Mouse (Mus musculus): Measurements from ENCODE around the gene Arhgef2. TPM values are rescaled to one million over a fixed set of nuclear protein-coding genes. Genes with fewer than 3 reads are reported as not detected.

Gene Arhgef2
- polyA plus RNA-seq, 1 experiment from 2014 or later = 175 TPM

DNA sequence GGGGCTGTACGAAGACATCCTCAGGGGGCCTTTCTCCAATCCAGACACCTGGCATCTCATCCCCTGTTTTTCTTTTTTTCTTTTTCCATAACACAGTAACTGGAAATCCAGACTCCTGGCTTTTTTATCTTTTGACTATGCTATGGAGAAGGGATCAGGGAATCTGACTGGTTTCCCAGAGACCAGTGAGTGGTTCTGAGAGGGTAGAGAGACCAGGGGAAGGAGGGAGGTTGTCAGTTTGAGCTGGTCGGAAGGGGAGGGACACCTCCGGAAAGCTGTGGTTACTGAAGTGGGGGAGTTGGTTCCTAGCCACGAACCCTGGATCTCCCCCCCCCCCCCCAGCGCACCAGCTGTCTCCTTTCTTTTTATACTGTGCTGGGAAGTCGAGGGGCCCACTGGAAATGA, 17.2 kb downstream of the Arhgef2 start:
- no peak for ATAC-seq
- ChIA-PET CTCF (interaction anchor here (0.8 to 6.9 kb wide), 11 partner anchors 9 to 31 kb away, joined by 3 to 48 read pairs (median 4); partner anchors contain the start of gene Arhgef2), POLR2A (interaction anchor here (0.6 to 6.0 kb wide), 11 partner anchors 12 to 387 kb away, joined by 3 to 64 read pairs (median 6); partner anchors contain the start of gene Khdc4)
- in situ Hi-C loops (cut with MboI; ENCODE audit: low pct_unique_long_range_greater_than_20kb) = no loop called here
- H3K27me3 ChIP-seq = no peaks in the 10 kb centered on the region
- no peak for TF ChIP-seq CTCF (IDR thresholded peaks at IDR 0.05)
- DNase-seq (ENCODE audit: low read depth, low spot score) = no peak

DNA sequence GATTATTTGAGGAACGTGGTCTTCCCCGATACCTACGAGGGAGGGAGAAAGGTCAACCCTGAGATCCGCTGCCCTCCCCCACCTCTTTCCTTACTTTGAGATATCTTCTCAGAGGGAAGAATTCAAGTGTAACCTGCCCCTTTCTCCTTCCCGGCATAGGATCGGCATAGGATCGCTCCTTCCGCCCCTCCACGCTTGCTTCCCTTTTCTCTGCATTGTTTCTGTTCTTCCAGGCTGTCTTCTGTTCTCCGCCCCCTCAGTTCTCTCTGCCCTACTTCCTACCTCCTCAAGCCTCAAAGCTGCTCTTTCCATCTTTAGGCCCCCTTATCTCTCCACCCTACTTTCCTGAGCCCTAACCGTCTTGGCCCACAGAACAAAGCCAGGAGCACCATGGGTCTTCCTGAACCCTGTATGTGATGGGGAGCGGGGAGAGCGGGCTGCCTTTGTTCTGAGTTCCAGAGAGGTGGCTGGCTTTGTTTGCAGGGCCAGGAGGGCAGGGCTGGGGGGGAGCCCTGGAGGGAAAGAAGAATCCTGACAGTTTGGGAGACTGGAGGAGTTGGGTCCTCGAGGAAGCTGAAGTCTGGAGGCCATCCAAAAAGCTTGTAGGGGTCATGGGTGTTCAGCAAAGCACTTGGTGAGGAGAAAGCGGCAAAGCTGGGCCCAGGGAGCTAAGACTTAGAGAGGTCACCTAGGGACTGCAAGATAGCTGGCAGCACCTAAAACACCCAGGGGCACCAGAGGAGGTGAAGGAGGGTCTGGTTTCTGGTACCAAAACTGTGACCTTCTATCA, 17.8 kb downstream of the Arhgef2 start:
- CTCF ChIA-PET = interaction anchor here (0.8 to 6.9 kb wide), 11 partner anchors 9 to 62 kb away, joined by 3 to 48 read pairs (median 4); partner anchors contain the start of gene Arhgef2
- POLR2A ChIA-PET = interaction anchor here (0.6 to 6.0 kb wide), 9 partner anchors 12 to 92 kb away, joined by 3 to 64 read pairs (median 4); no protein-coding TSS in a partner anchor

DNA sequence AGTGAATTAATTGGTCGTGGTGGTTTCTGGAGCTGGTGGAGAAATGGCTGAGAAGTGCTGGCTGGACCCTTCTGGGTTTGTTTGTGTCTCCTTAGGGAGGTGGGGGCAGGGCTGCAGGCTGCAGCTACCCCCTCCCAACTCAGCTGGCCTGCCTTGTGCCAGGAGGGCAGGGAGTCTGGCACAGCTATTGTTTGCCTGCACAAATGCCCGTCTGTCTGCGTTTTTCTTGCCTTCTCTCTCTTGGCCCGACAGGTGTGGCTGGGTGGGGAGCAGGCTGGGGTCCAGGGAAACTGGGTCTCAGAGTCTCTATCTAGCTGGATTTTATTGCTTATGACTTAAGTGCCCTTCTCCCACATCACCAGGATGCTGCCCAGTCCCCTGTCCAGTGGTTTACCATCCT, 18.6 kb downstream of the Arhgef2 start:
- ATAC-seq (no peak), DNase-seq (ENCODE audit: low read depth, low spot score) (no peak)
- H3K27me3 ChIP-seq = no peaks in the 10 kb centered on the region
- ChIA-PET POLR2A (interaction anchor here (0.5 to 6.0 kb wide), 5 partner anchors 11 to 143 kb away, joined by 3 to 64 read pairs (median 4); no protein-coding TSS in a partner anchor), CTCF (interaction anchor here (1.3 to 6.9 kb wide), 8 partner anchors 8 to 63 kb away, joined by 3 to 48 read pairs (median 10); partner anchors contain the start of gene Arhgef2)
- in situ Hi-C loops (cut with MboI; ENCODE audit: low pct_unique_long_range_greater_than_20kb) = no loop called here
- no peak for TF ChIP-seq CTCF (IDR thresholded peaks at IDR 0.05)

More for the DNA sequence above, 17.8 kb downstream of the Arhgef2 start:
- in situ Hi-C loops (cut with MboI; ENCODE audit: low pct_unique_long_range_greater_than_20kb) = no loop called here
- TF ChIP-seq CTCF (IDR thresholded peaks at IDR 0.05) = no peak
- no peak for DNase-seq (ENCODE audit: low read depth, low spot score)
- no peak for ATAC-seq
- no peaks in the 10 kb centered on the region for H3K27me3 ChIP-seq

DNA sequence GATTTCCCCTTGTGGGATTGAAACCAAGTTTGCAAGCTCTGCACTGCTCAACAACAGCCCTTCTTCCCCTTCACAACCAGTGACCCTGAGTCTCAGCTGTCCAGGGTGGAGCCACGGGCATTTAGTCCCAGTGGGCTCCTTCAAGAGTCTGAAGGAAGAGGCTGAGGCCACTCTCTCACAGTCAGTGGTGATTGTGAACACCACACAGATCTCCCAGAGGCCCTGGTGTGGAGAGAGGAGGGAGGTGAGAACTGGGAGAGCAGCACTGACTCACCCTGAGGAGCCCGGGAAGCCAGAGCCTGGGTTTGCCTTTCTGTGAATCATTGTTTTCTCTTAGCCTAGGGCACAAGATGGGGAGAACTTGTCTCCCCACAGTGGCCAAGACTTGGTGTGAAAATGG, 19.2 kb downstream of the Arhgef2 start:
- in situ Hi-C loops (cut with MboI; ENCODE audit: low pct_unique_long_range_greater_than_20kb) = no loop called here
- TF ChIP-seq CTCF (IDR thresholded peaks at IDR 0.05) = no peak
- POLR2A ChIA-PET = interaction anchor here (3.1 to 6.0 kb wide), 2 partner anchors 10 to 19 kb away, joined by 10 to 64 read pairs; no protein-coding TSS in a partner anchor
- DNase-seq (ENCODE audit: low read depth, low spot score) (no peak), ATAC-seq (peak; percentile 68)
- H3K27me3 ChIP-seq = no peaks in the 10 kb centered on the region
- CTCF ChIA-PET = interaction anchor here (1.3 to 6.9 kb wide), 6 partner anchors 7 to 63 kb away, joined by 3 to 48 read pairs (median 12); no protein-coding TSS in a partner anchor

DNA sequence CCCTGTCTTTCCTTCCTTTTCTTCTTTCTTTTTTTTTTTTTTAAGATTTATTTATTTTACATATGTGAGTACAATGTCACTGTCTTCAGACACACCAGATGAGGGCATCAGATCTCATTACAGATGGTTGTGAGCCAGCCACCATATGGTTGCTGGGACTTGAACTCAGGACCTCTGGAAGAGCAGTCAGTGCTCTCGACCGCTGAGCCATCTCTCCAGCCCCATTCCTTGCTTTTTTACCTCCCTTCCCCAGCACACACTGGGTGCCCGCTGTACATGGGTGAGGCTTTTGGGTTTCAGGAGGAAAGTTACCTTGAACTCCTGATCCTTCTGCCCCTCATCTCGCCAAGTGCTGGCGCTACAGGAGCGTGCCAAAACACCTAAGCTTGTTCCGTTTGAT, 19.8 kb downstream of the Arhgef2 start:
- CTCF ChIA-PET = interaction anchor here (1.3 to 3.5 kb wide), 4 partner anchors 11 to 35 kb away, joined by 3 to 11 read pairs (median 8); no protein-coding TSS in a partner anchor
- POLR2A ChIA-PET = interaction anchor here (0.6 to 6.0 kb wide), 3 partner anchors 10 to 18 kb away, joined by 3 to 64 read pairs (median 10); no protein-coding TSS in a partner anchor
- in situ Hi-C loops (cut with MboI; ENCODE audit: low pct_unique_long_range_greater_than_20kb) = no loop called here
- no peak for DNase-seq (ENCODE audit: low read depth, low spot score)
- ATAC-seq = no peak
- no peak for TF ChIP-seq CTCF (IDR thresholded peaks at IDR 0.05)
- no peaks in the 10 kb centered on the region for H3K27me3 ChIP-seq

DNA sequence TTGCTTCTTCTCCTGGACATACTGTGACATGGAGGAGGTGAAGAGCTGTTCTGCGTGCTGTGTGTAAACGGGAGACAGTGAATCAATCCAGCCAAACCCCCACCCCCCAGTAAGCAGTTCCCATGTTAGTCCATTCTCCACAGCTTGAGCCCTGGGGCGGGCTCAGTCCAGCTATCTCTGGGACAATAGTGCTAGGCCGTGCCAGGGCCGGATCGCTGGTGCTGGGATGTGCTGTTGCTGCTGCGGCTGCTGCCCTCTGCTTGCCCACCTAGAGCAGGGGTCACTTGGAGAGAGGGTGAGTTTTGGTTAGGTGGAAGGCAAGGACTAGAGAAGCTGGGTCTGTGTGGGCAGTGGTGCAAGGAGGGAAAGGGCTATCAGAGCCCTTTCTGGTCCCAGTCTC, 20.6 kb downstream of the Arhgef2 start:
- no peak for ATAC-seq
- ChIA-PET POLR2A (interaction anchor here (0.6 to 0.9 kb wide), 2 partner anchors 9 to 13 kb away, joined by 3 to 6 read pairs; no protein-coding TSS in a partner anchor), CTCF (interaction anchor here (1.3 to 1.8 kb wide), 3 partner anchors 10 to 35 kb away, joined by 3 to 8 read pairs (median 7); no protein-coding TSS in a partner anchor)
- no peak for DNase-seq (ENCODE audit: low read depth, low spot score)
- no peaks in the 10 kb centered on the region for H3K27me3 ChIP-seq
- TF ChIP-seq CTCF (IDR thresholded peaks at IDR 0.05) = no peak
- in situ Hi-C loops (cut with MboI; ENCODE audit: low pct_unique_long_range_greater_than_20kb) = no loop called here

DNA sequence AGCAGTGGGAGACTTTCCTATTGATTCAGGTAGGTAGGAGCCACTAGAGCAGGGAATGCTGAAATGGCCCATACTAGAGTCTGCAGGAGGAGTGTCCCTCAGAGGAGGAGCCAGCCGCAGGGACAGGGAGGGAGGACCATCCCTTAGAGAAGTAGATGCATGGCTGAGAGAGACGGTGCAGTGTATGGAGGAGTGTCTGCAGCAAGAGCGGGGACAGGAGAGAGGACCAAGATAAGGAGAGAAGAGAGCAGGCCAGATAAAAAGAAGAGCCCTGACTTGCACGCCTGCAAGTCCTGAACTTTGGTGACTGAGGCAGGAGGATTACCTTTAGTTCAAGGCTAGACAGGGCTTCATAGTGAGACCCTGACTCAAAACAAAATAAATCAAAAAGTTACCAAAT, 21.3 kb downstream of the Arhgef2 start:
- TF ChIP-seq CTCF (IDR thresholded peaks at IDR 0.05) = no peak
- ChIA-PET CTCF (interaction anchor here (1.3 to 1.8 kb wide), 3 partner anchors 10 to 36 kb away, joined by 3 to 8 read pairs (median 7); no protein-coding TSS in a partner anchor), POLR2A (no interaction called here)
- no peaks in the 10 kb centered on the region for H3K27me3 ChIP-seq
- ATAC-seq (no peak), DNase-seq (ENCODE audit: low read depth, low spot score) (no peak)
- in situ Hi-C loops (cut with MboI; ENCODE audit: low pct_unique_long_range_greater_than_20kb) = no loop called here

DNA sequence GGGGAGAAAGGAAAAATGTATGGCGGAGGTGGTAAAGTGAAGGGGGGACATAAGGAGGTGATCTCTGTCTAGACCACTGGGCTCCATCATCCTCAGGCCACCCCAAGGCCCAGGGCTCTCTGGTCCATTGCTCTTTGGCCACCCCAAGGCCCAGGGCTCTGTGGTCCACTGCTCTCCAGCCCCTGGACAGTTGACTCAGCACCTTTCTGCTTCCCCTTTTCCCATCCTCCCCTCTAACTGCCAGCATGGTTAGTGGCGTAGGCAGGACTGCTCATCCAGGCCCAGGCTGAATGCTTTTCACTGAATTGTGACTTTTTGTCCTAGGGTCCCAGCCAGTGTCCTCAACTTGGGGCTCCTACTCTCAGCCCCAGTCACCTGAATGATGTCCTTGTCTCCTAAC, 21.8 kb downstream of the Arhgef2 start:
- H3K27me3 ChIP-seq = no peaks in the 10 kb centered on the region
- POLR2A ChIA-PET = interaction anchor here (0.6 to 0.9 kb wide), 3 partner anchors 64 to 281 kb away, joined by 3 read pairs; no protein-coding TSS in a partner anchor
- in situ Hi-C loops (cut with MboI; ENCODE audit: low pct_unique_long_range_greater_than_20kb) = no loop called here
- no peak for ATAC-seq
- no peak for TF ChIP-seq CTCF (IDR thresholded peaks at IDR 0.05)
- CTCF ChIA-PET = interaction anchor here (1.9 to 5.9 kb wide), 2 partner anchors 10 to 20 kb away, joined by 8 to 27 read pairs; no protein-coding TSS in a partner anchor
- no peak for DNase-seq (ENCODE audit: low read depth, low spot score)

DNA sequence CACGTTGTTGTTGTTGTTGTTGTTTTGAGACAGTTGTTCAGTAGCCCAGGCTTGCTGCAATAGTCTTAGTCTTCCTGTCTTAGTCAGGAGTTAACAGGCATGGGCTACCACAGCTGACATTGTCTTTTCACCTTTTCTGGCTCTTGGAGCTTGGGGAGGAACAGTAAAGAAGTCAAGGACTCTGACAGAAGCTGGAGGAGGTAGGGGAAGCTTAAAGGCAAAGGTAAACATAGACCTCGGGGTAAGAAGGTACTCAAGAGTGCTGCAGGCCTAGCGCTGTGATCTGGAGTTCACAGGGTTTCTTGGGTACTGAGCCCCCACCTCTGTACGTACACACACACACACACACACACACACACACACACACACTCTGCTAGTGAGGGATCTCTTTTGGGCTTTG, 23.0 kb downstream of the Arhgef2 start:
- ChIA-PET CTCF (interaction anchor here (1.2 to 5.9 kb wide), 5 partner anchors 10 to 85 kb away, joined by 3 to 27 read pairs (median 5); no protein-coding TSS in a partner anchor), POLR2A (interaction anchor here (0.7 to 6.4 kb wide), 4 partner anchors 12 to 66 kb away, joined by 3 to 34 read pairs (median 4); no protein-coding TSS in a partner anchor)
- no peak for TF ChIP-seq CTCF (IDR thresholded peaks at IDR 0.05)
- in situ Hi-C loops (cut with MboI; ENCODE audit: low pct_unique_long_range_greater_than_20kb) = no loop called here
- no peaks in the 10 kb centered on the region for H3K27me3 ChIP-seq
- DNase-seq (ENCODE audit: low read depth, low spot score) (no peak), ATAC-seq (no peak)

DNA sequence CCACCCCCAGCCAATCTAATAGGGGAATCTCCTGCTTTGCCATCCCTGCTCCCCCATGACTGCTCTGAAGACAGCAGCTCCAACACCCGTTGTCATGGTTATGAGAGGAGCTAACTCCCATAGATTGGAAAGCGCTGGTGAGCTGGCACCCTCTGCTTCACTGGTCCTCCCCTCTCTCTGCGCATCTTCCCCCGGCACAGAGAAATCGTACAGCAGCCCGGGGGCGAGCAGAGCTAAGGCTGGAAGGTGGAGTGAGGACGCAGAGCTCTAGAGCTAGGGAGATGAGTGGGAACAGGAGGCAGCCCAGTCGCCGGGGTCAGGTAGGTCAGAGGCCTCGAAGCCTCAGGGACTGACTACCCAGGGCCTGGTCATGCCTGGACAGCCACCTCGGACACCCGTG, 23.5 kb downstream of the Arhgef2 start:
- in situ Hi-C loops (cut with MboI; ENCODE audit: low pct_unique_long_range_greater_than_20kb) = no loop called here
- DNase-seq (ENCODE audit: low read depth, low spot score) = no peak
- no peak for ATAC-seq
- ChIA-PET CTCF (interaction anchor here (1.2 to 5.9 kb wide), 5 partner anchors 9 to 84 kb away, joined by 3 to 27 read pairs (median 5); no protein-coding TSS in a partner anchor), POLR2A (interaction anchor here (1.2 to 6.4 kb wide), 4 partner anchors 8 to 22 kb away, joined by 4 to 34 read pairs (median 12); no protein-coding TSS in a partner anchor)
- no peaks in the 10 kb centered on the region for H3K27me3 ChIP-seq
- TF ChIP-seq CTCF (IDR thresholded peaks at IDR 0.05) = no peak
